ENCODE assay signal across 10 mouse cellular contexts in the genomic region with DNA sequence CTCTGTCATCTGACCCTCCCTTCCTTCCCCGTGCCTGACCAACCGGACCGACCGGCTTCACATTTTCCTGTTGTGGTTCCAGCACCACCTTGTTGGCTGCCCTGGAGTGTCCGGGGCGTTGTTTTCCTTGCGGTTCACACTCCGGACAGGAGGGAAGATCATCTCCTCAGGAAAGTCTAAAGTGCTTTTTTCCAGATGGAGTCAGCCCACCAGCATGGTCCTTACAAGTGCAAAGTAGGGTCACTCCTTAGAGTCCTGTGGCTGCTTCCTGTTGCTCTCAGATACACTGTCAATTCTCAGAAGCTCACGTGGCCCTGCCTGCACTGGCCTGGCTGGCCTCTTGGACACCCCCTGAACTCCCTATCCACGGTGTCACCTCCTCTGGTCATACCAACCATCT. TPM values are rescaled to one million over a fixed set of nuclear protein-coding genes. Genes with fewer than 3 reads are reported as not detected.
DNase-seq lines count a peak whose midpoint lies in the region; ATAC-seq lines count a peak whose summit lies in the region.
"Had no signal": no experiment of that assay in that cellular context is flagged by ENCODE, and none has a peak within 500 bp of the region (broad histone marks: within the 10 kb centered on the region; RNA-seq: fewer than 3 reads in every experiment).

No protein-coding gene starts in this region.

- H3K4me3 ChIP-seq in kidney, embryonic 16.5 days (ENCODE audit: low read length): no peak overlapping the region
- no peak overlapping the region for H3K4me3 ChIP-seq in embryonic facial prominence, embryonic 10.5 days
- no peak overlapping the region for H3K4me3 ChIP-seq in midbrain, embryonic 11.5 days (ENCODE audit: low read depth, low read length)
- H3K4me3 ChIP-seq in forebrain, embryonic 13.5 days: no peak overlapping the region

- no peaks in the 10 kb centered on the region for H3K9me3 ChIP-seq in kidney, embryonic 16.5 days (ENCODE audit: low read length)
- no peaks in the 10 kb centered on the region for H3K9me3 ChIP-seq in embryonic facial prominence, embryonic 10.5 days
- H3K9me3 ChIP-seq in midbrain, embryonic 11.5 days (ENCODE audit: control insufficient read depth, low read length): no peaks in the 10 kb centered on the region
- no peaks in the 10 kb centered on the region for H3K9me3 ChIP-seq in forebrain, embryonic 13.5 days (replicated peaks)

- WGBS in kidney, embryonic 16.5 days: 34% methylated on average over 10 of the region's 10 CpGs
- 75% methylated on average over 10 of the region's 10 CpGs for WGBS in embryonic facial prominence, embryonic 10.5 days
- WGBS in midbrain, embryonic 11.5 days: 85% methylated on average over 10 of the region's 10 CpGs
- WGBS in forebrain, embryonic 13.5 days: 85% methylated on average over 10 of the region's 10 CpGs

- no peak for ATAC-seq in kidney, embryonic 16.5 days (ENCODE audit: low FRiP score, low TSS enrichment)
- ATAC-seq in midbrain, embryonic 11.5 days (ENCODE audit: low FRiP score): no peak
- ATAC-seq in forebrain, embryonic 13.5 days: no peak
- ATAC-seq: hindbrain, postnatal 0 days had no signal

- no peak overlapping the region for H3K27ac ChIP-seq in kidney, embryonic 16.5 days (ENCODE audit: low read length)
- peak overlapping the region; percentile 19; the same call in 1 of the 2 replicates for H3K27ac ChIP-seq in embryonic facial prominence, embryonic 10.5 days (replicated peaks)
- no peak overlapping the region for H3K27ac ChIP-seq in midbrain, embryonic 11.5 days (ENCODE audit: low read depth, low read length)
- H3K27ac ChIP-seq in forebrain, embryonic 13.5 days: no peak overlapping the region
- H3K27ac ChIP-seq: hindbrain, postnatal 0 days had no signal

- no peaks in the 10 kb centered on the region for H3K36me3 ChIP-seq in kidney, embryonic 16.5 days (ENCODE audit: insufficient read depth, low read length)
- no peaks in the 10 kb centered on the region for H3K36me3 ChIP-seq in embryonic facial prominence, embryonic 10.5 days (replicated peaks)
- H3K36me3 ChIP-seq in midbrain, embryonic 11.5 days (ENCODE audit: control insufficient read depth, insufficient read depth, low read length): no peaks in the 10 kb centered on the region
- H3K36me3 ChIP-seq in forebrain, embryonic 13.5 days (ENCODE audit: poor library complexity, severe bottlenecking): no peaks in the 10 kb centered on the region

- no peaks in the 10 kb centered on the region for H3K27me3 ChIP-seq in kidney, embryonic 16.5 days (ENCODE audit: insufficient read depth, low read length)
- H3K27me3 ChIP-seq in embryonic facial prominence, embryonic 10.5 days (replicated peaks; ENCODE audit: low read depth, poor library complexity, severe bottlenecking): no peaks in the 10 kb centered on the region
- no peaks in the 10 kb centered on the region for H3K27me3 ChIP-seq in midbrain, embryonic 11.5 days (ENCODE audit: control insufficient read depth, insufficient read depth, low read length)
- no peaks in the 10 kb centered on the region for H3K27me3 ChIP-seq in forebrain, embryonic 13.5 days

- no peak overlapping the region for H3K9ac ChIP-seq in kidney, embryonic 16.5 days (replicated peaks; ENCODE audit: low read length)
- no peak overlapping the region for H3K9ac ChIP-seq in midbrain, embryonic 11.5 days (ENCODE audit: low read length)
- no peak overlapping the region for H3K9ac ChIP-seq in forebrain, embryonic 13.5 days

- peaks cover 21% of the 10 kb centered on the region for H3K4me1 ChIP-seq in kidney, embryonic 16.5 days (ENCODE audit: insufficient read depth, low read length)
- peaks cover 53% of the 10 kb centered on the region for H3K4me1 ChIP-seq in embryonic facial prominence, embryonic 10.5 days
- H3K4me1 ChIP-seq in midbrain, embryonic 11.5 days (ENCODE audit: control insufficient read depth, insufficient read depth, low read length): no peaks in the 10 kb centered on the region
- peaks cover 5% of the 10 kb centered on the region for H3K4me1 ChIP-seq in forebrain, embryonic 13.5 days

- no peak overlapping the region for H3K4me2 ChIP-seq in kidney, embryonic 16.5 days (replicated peaks; ENCODE audit: low read depth, low read length)
- no peak overlapping the region for H3K4me2 ChIP-seq in midbrain, embryonic 11.5 days
- no peak overlapping the region for H3K4me2 ChIP-seq in forebrain, embryonic 13.5 days

- peak; percentile 41 for DNase-seq in kidney, adult 18-20 months
- no peak for DNase-seq in embryonic facial prominence, embryonic 10.5 days (ENCODE audit: low spot score)
- peak; percentile 65 for DNase-seq in kidney, postnatal 10 days
- peak; percentile 36 for DNase-seq in skeletal muscle tissue, adult 2 months (ENCODE audit: low read depth, low spot score)
- DNase-seq in spleen, postnatal 14 days (ENCODE audit: low spot score in 2 of 2): no peak
- DNase-seq in midbrain, embryonic 11.5 days (ENCODE audit: low spot score, missing footprints): no peak
- DNase-seq: cerebellum, postnatal 36 days had no signal

RNA-seq across cellular contexts. Expression of a gene that starts 55.2 kb away (rescaled TPM):
- polyA plus RNA-seq in kidney, embryonic 16.5 days (2015; fragmentation: Nextera tagmentation; extraction: Ambion mirVana): 11.8 TPM in 2 replicates
- polyA plus RNA-seq in embryonic facial prominence, embryonic 10.5 days (2016; fragmentation: Nextera tagmentation; extraction: Ambion mirVana): 6.4 and 7.0 TPM in 2 replicates
- 5.4 and 5.5 TPM in 2 replicates for polyA plus RNA-seq in midbrain, embryonic 11.5 days (2014; fragmentation: Nextera tagmentation; extraction: Ambion mirVana)
- polyA plus RNA-seq in forebrain, embryonic 13.5 days (2015; fragmentation: Nextera tagmentation; extraction: Ambion mirVana): 5.6 and 6.2 TPM in 2 replicates

Comparison
In these comparisons a context has a peak if more than half of its experiments do, and no peak if none do; other contexts are left out.
1. DNase-seq: peak in kidney, adult 18-20 months (single experiment), kidney, postnatal 10 days (single experiment) and skeletal muscle tissue, adult 2 months (single experiment); none in embryonic facial prominence, embryonic 10.5 days (single experiment), spleen, postnatal 14 days (0 of 2) and midbrain, embryonic 11.5 days (single experiment).